Mouse (Mus musculus): ENCODE data around the gene Gm49405. TPM values are rescaled to one million over a fixed set of nuclear protein-coding genes. Genes with fewer than 3 reads are reported as not detected.

Gm49405 gene
- total RNA-seq, 1 experiment: 1.9 TPM

- Histone ChIP-seq H3K36me3 (ENCODE audit: control insufficient read depth, insufficient read depth, low read length, poor library complexity, severe bottlenecking) (peaks cover 20% of the 10 kb centered on the region), H3K27ac (ENCODE audit: insufficient read depth, low read depth, low read length, poor library complexity, severe bottlenecking) (no peak within 1 kb of the TSS), H3K9me3 (ENCODE audit: control insufficient read depth, insufficient read depth, low read depth, low read length) (no peaks in the 10 kb centered on the region), H3K4me3 (ENCODE audit: insufficient read depth in 1 of 2, low read depth in 1 of 2, low read length in 2 of 2, poor library complexity in 1 of 2, severe bottlenecking in 1 of 2) (peak within 1 kb of the TSS; percentile 39 to 55; a peak in 3 of 4 replicates), H3K4me1 (ENCODE audit: control insufficient read depth in 2 of 2, insufficient read depth in 2 of 2, low read length in 2 of 2, poor library complexity in 1 of 2) (peaks cover 0 to 17% of the 10 kb centered on the region in 2 experiments; a peak in 2 of 4 replicates), H3K9ac (ENCODE audit: insufficient read depth, low read depth, low read length, poor library complexity, severe bottlenecking) (peak within 1 kb of the TSS; percentile 45)
- no peak for DNase-seq (ENCODE audit: low read depth, low spot score)
- in situ Hi-C loops (cut with MboI; ENCODE audit: low sequenced_read_pairs in 2 of 2, unreplicated experiment in 2 of 2): no loop called here
- TF ChIP-seq ZNF384 (IDR thresholded peaks at IDR 0.05; ENCODE audit: low read depth, low read length): no peak
- no peak for TF ChIP-seq CHD2 (IDR thresholded peaks at IDR 0.05; ENCODE audit: low read depth, low read length)
- TF ChIP-seq HCFC1 (IDR thresholded peaks at IDR 0.05; ENCODE audit: borderline replicate concordance, insufficient read depth, low read length): no peak
- TF ChIP-seq ZC3H11A (IDR thresholded peaks at IDR 0.05; ENCODE audit: borderline replicate concordance, low read depth, low read length): no peak
- no peak for TF ChIP-seq MAFK (IDR thresholded peaks at IDR 0.05; ENCODE audit: insufficient read depth, low read depth, low read length)
These were observed 2.7 kb downstream of the Gm49405 start, which contains the start of gene Doc2g for GRCm38 (mm10) chr19:4003112-4003511. TSS of gene Doc2g (plus strand) at chr19:4003313.

DNA sequence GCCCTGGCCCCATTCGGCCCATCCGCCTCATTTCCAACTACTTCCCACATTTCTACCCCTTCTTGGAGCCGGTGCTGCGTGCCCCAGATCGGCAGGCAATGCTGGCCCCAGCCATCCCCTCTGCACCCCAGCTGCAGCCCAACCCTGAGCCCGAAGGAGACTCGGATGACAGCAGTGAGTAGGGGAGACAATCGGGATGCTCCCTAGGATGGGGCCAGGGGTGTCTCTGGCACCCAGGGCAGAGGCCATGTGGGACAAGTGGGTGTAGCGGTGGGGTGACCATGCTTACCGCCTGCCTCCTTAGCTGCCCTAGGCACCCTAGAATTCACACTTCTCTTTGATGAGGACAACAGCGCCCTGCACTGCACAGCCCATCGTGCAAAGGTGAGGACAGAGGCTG, 3.2 kb downstream of the Gm49405 start:
- Histone ChIP-seq H3K36me3 (ENCODE audit: control insufficient read depth, insufficient read depth, low read length, poor library complexity, severe bottlenecking) (peaks cover 25% of the 10 kb centered on the region), H3K9ac (ENCODE audit: insufficient read depth, low read depth, low read length, poor library complexity, severe bottlenecking) (peak overlapping the region; percentile 45), H3K27ac (ENCODE audit: insufficient read depth, low read depth, low read length, poor library complexity, severe bottlenecking) (no peak overlapping the region), H3K9me3 (ENCODE audit: control insufficient read depth, insufficient read depth, low read depth, low read length) (no peaks in the 10 kb centered on the region), H3K4me1 (ENCODE audit: control insufficient read depth in 2 of 2, insufficient read depth in 2 of 2, low read length in 2 of 2, poor library complexity in 1 of 2) (peaks cover 0 to 17% of the 10 kb centered on the region in 2 experiments; a peak in 2 of 4 replicates), H3K4me3 (ENCODE audit: insufficient read depth in 1 of 2, low read depth in 1 of 2, low read length in 2 of 2, poor library complexity in 1 of 2, severe bottlenecking in 1 of 2) (peak overlapping the region; percentile 39 to 55; a peak in 3 of 4 replicates)
- in situ Hi-C loops (cut with MboI; ENCODE audit: low sequenced_read_pairs in 2 of 2, unreplicated experiment in 2 of 2): no loop called here
- TF ChIP-seq ZC3H11A (IDR thresholded peaks at IDR 0.05; ENCODE audit: borderline replicate concordance, low read depth, low read length) (no peak), MAFK (IDR thresholded peaks at IDR 0.05; ENCODE audit: insufficient read depth, low read depth, low read length) (no peak), HCFC1 (IDR thresholded peaks at IDR 0.05; ENCODE audit: borderline replicate concordance, insufficient read depth, low read length) (no peak), ZNF384 (IDR thresholded peaks at IDR 0.05; ENCODE audit: low read depth, low read length) (no peak), CHD2 (IDR thresholded peaks at IDR 0.05; ENCODE audit: low read depth, low read length) (no peak)
- no peak for DNase-seq (ENCODE audit: low read depth, low spot score)

- no peak for DNase-seq (ENCODE audit: low read depth, low spot score)
- Histone ChIP-seq H3K9me3 (ENCODE audit: control insufficient read depth, insufficient read depth, low read depth, low read length) (no peaks in the 10 kb centered on the region), H3K27ac (ENCODE audit: insufficient read depth, low read depth, low read length, poor library complexity, severe bottlenecking) (no peak overlapping the region), H3K4me1 (ENCODE audit: control insufficient read depth in 2 of 2, insufficient read depth in 2 of 2, low read length in 2 of 2, poor library complexity in 1 of 2) (peaks cover 0 to 14% of the 10 kb centered on the region in 2 experiments; a peak in 2 of 4 replicates), H3K36me3 (ENCODE audit: control insufficient read depth, insufficient read depth, low read length, poor library complexity, severe bottlenecking) (peaks cover 31% of the 10 kb centered on the region), H3K4me3 (ENCODE audit: insufficient read depth in 1 of 2, low read depth in 1 of 2, low read length in 2 of 2, poor library complexity in 1 of 2, severe bottlenecking in 1 of 2) (no peak overlapping the region; a peak in 1 of 4 replicates), H3K9ac (ENCODE audit: insufficient read depth, low read depth, low read length, poor library complexity, severe bottlenecking) (no peak overlapping the region; the same call in 1 of the 2 replicates)
- no peak for TF ChIP-seq MAFK (IDR thresholded peaks at IDR 0.05; ENCODE audit: insufficient read depth, low read depth, low read length)
- no peak for TF ChIP-seq ZNF384 (IDR thresholded peaks at IDR 0.05; ENCODE audit: low read depth, low read length)
- no peak for TF ChIP-seq ZC3H11A (IDR thresholded peaks at IDR 0.05; ENCODE audit: borderline replicate concordance, low read depth, low read length)
- TF ChIP-seq HCFC1 (IDR thresholded peaks at IDR 0.05; ENCODE audit: borderline replicate concordance, insufficient read depth, low read length): no peak
- no peak for TF ChIP-seq CHD2 (IDR thresholded peaks at IDR 0.05; ENCODE audit: low read depth, low read length)
- in situ Hi-C loops (cut with MboI; ENCODE audit: low sequenced_read_pairs in 2 of 2, unreplicated experiment in 2 of 2): no loop called here
These were observed 3.9 kb downstream of the Gm49405 start for GRCm38 (mm10) chr19:4004331-4004730.

DNA sequence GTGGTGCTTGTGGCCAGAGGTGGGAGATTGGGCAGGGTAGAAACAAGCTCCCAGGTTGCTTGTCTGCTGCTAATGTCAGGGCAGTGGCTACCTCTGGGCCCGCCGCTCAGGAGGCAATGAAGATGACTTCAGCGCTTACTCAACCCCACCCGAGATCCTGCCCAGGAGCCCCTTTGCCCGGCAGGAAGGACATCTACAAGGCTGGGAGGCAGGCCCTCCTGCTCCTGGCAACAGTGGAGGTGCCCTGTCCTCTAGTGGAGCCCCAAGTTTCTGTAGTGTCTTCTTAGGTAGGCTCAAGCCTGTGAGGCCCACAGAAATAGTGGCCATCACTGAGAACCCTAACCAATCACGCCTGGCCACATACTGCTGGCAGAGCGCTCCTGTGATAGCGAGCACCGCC, 4.7 kb downstream of the Gm49405 start:
- Histone ChIP-seq H3K9me3 (ENCODE audit: control insufficient read depth, insufficient read depth, low read depth, low read length) (no peaks in the 10 kb centered on the region), H3K27ac (ENCODE audit: insufficient read depth, low read depth, low read length, poor library complexity, severe bottlenecking) (no peak overlapping the region), H3K4me1 (ENCODE audit: control insufficient read depth in 2 of 2, insufficient read depth in 2 of 2, low read length in 2 of 2, poor library complexity in 1 of 2) (peaks cover 0 to 14% of the 10 kb centered on the region in 2 experiments; a peak in 2 of 4 replicates), H3K36me3 (ENCODE audit: control insufficient read depth, insufficient read depth, low read length, poor library complexity, severe bottlenecking) (peaks cover 38% of the 10 kb centered on the region), H3K4me3 (ENCODE audit: insufficient read depth in 1 of 2, low read depth in 1 of 2, low read length in 2 of 2, poor library complexity in 1 of 2, severe bottlenecking in 1 of 2) (no peak overlapping the region), H3K9ac (ENCODE audit: insufficient read depth, low read depth, low read length, poor library complexity, severe bottlenecking) (no peak overlapping the region)
- TF ChIP-seq CHD2 (IDR thresholded peaks at IDR 0.05; ENCODE audit: low read depth, low read length) (no peak), HCFC1 (IDR thresholded peaks at IDR 0.05; ENCODE audit: borderline replicate concordance, insufficient read depth, low read length) (no peak), ZC3H11A (IDR thresholded peaks at IDR 0.05; ENCODE audit: borderline replicate concordance, low read depth, low read length) (no peak), ZNF384 (IDR thresholded peaks at IDR 0.05; ENCODE audit: low read depth, low read length) (no peak), MAFK (IDR thresholded peaks at IDR 0.05; ENCODE audit: insufficient read depth, low read depth, low read length) (no peak)
- in situ Hi-C loops (cut with MboI; ENCODE audit: low sequenced_read_pairs in 2 of 2, unreplicated experiment in 2 of 2): no loop called here
- no peak for DNase-seq (ENCODE audit: low read depth, low spot score)

Measured in ES-E14 (cell line).